In genomic region chr11:113510969-113511625, GRCm38 (mm10) we compare ENCODE assay signal across 15 mouse cellular contexts.
A peak's percentile ranks its signal among the peaks of the same experiment; 100 is the strongest.
DNase-seq lines count a peak whose midpoint lies in the region; ATAC-seq and TF ChIP-seq lines count a peak whose summit lies in the region.
"Had no signal": no experiment of that assay in that cellular context is flagged by ENCODE, and none has a peak within 500 bp of the region (broad histone marks: within the 10 kb centered on the region; RNA-seq: fewer than 3 reads in every experiment).

No protein-coding gene starts in this region.

- DNase-seq in heart, postnatal 10 days: no peak
- no peak for DNase-seq in midbrain, embryonic 10.5 days (ENCODE audit: low spot score)
- no peak for DNase-seq in stomach, postnatal 0 days (ENCODE audit: low spot score)
- no peak for DNase-seq in c-Kit-positive CD71-positive TER-119-positive erythroid progenitor cells, embryonic 14.5 days (ENCODE audit: low spot score)
- DNase-seq: adrenal gland, adult 8-10 months; cerebellum, adult 11 months; heart, adult 18-20 months; left cerebral cortex, postnatal 4 days; lung, postnatal 36 days; right cerebral cortex, postnatal 25 days had no signal

- no peak for TF ChIP-seq EP300 in stomach, postnatal 0 days (optimal IDR thresholded peaks at IDR 0.05)

- WGBS in heart, embryonic 13.5 days: 52% methylated on average over 11 of the region's 11 CpGs
- 90% methylated on average over 11 of the region's 11 CpGs for WGBS in midbrain, embryonic 10.5 days
- WGBS in midbrain, embryonic 16.5 days: 87% methylated on average over 11 of the region's 11 CpGs
- 49% methylated on average over 11 of the region's 11 CpGs for WGBS in liver, embryonic 12.5 days (ENCODE audit: insufficient replicate concordance)
- WGBS in stomach, postnatal 0 days: 83% methylated on average over 11 of the region's 11 CpGs

- peak overlapping the region; percentile 33; the same call in 1 of the 2 replicates for H3K9ac ChIP-seq in heart, embryonic 13.5 days
- no peak overlapping the region for H3K9ac ChIP-seq in midbrain, embryonic 16.5 days (ENCODE audit: low read depth, low read length)
- peak overlapping the region; percentile 37 for H3K9ac ChIP-seq in liver, embryonic 12.5 days
- no peak overlapping the region for H3K9ac ChIP-seq in stomach, postnatal 0 days (ENCODE audit: low read length)

- no peak overlapping the region for H3K27ac ChIP-seq in heart, embryonic 13.5 days (replicated peaks)
- peak overlapping the region; percentile 38; the same call in 1 of the 2 replicates for H3K27ac ChIP-seq in midbrain, embryonic 10.5 days (replicated peaks)
- H3K27ac ChIP-seq in midbrain, embryonic 16.5 days (ENCODE audit: low read length): no peak overlapping the region
- H3K27ac ChIP-seq in liver, embryonic 12.5 days: peak overlapping the region; percentile 62; the same call in 1 of the 2 replicates
- H3K27ac ChIP-seq in stomach, postnatal 0 days (replicated peaks): no peak overlapping the region

- H3K36me3 ChIP-seq in heart, embryonic 13.5 days: no peaks in the 10 kb centered on the region
- no peaks in the 10 kb centered on the region for H3K36me3 ChIP-seq in midbrain, embryonic 10.5 days
- no peaks in the 10 kb centered on the region for H3K36me3 ChIP-seq in midbrain, embryonic 16.5 days (ENCODE audit: control insufficient read depth, insufficient read depth, low read length)
- no peaks in the 10 kb centered on the region for H3K36me3 ChIP-seq in liver, embryonic 12.5 days
- H3K36me3 ChIP-seq in stomach, postnatal 0 days (ENCODE audit: control insufficient read depth, insufficient read depth, low read length): no peaks in the 10 kb centered on the region

- H3K4me2 ChIP-seq in heart, embryonic 13.5 days: peak overlapping the region; percentile 11; the same call in 1 of the 2 replicates
- H3K4me2 ChIP-seq in midbrain, embryonic 16.5 days (ENCODE audit: low read length): no peak overlapping the region
- peak overlapping the region; percentile 54 for H3K4me2 ChIP-seq in liver, embryonic 12.5 days
- no peak overlapping the region for H3K4me2 ChIP-seq in stomach, postnatal 0 days (replicated peaks; ENCODE audit: low read depth)

- no peak for TF ChIP-seq CTCF in stomach, postnatal 0 days (IDR thresholded peaks at IDR 0.05; ENCODE audit: low read depth)

- no peak overlapping the region for H3K4me3 ChIP-seq in heart, embryonic 13.5 days
- H3K4me3 ChIP-seq in midbrain, embryonic 10.5 days: no peak overlapping the region
- no peak overlapping the region for H3K4me3 ChIP-seq in midbrain, embryonic 16.5 days (ENCODE audit: low read depth, low read length)
- 0 out of 2 replicates have a peak overlapping the region, but pooled peaks have one; percentile 15 for H3K4me3 ChIP-seq in liver, embryonic 12.5 days
- no peak overlapping the region for H3K4me3 ChIP-seq in stomach, postnatal 0 days (ENCODE audit: low read depth, low read length)

- peaks cover 36% of the 10 kb centered on the region for H3K4me1 ChIP-seq in heart, embryonic 13.5 days
- peaks cover 14% of the 10 kb centered on the region; the same call in 1 of the 2 replicates for H3K4me1 ChIP-seq in midbrain, embryonic 10.5 days
- peaks cover 3% of the 10 kb centered on the region; the same call in 1 of the 2 replicates for H3K4me1 ChIP-seq in midbrain, embryonic 16.5 days (ENCODE audit: control insufficient read depth, insufficient read depth, low read length)
- peaks cover 33% of the 10 kb centered on the region for H3K4me1 ChIP-seq in liver, embryonic 12.5 days
- H3K4me1 ChIP-seq in stomach, postnatal 0 days (replicated peaks; ENCODE audit: control insufficient read depth, insufficient read depth): no peaks in the 10 kb centered on the region

- H3K9me3 ChIP-seq in heart, embryonic 13.5 days: no peaks in the 10 kb centered on the region
- H3K9me3 ChIP-seq in midbrain, embryonic 10.5 days (replicated peaks): no peaks in the 10 kb centered on the region
- H3K9me3 ChIP-seq in midbrain, embryonic 16.5 days (replicated peaks; ENCODE audit: control insufficient read depth, low read length, poor library complexity, severe bottlenecking): no peaks in the 10 kb centered on the region
- H3K9me3 ChIP-seq in liver, embryonic 12.5 days (replicated peaks): no peaks in the 10 kb centered on the region
- H3K9me3 ChIP-seq in stomach, postnatal 0 days (ENCODE audit: control insufficient read depth, low read length): no peaks in the 10 kb centered on the region

- peak; percentile 10; the same call in 1 of the 2 replicates for ATAC-seq in heart, embryonic 13.5 days (ENCODE audit: extremely low read depth, insufficient number of reproducible peaks, low FRiP score, low TSS enrichment)
- ATAC-seq in midbrain, embryonic 16.5 days: no peak
- ATAC-seq in liver, embryonic 12.5 days: peak; percentile 75
- peak; percentile 34; the same call in 1 of the 2 replicates for ATAC-seq in stomach, postnatal 0 days (ENCODE audit: low FRiP score, low TSS enrichment)
- ATAC-seq: Patski had no signal

- intact Hi-C loops in heart, postnatal 10 days (cut with DNase I): no loop called here

- H3K27me3 ChIP-seq in heart, embryonic 13.5 days (replicated peaks): no peaks in the 10 kb centered on the region
- no peaks in the 10 kb centered on the region for H3K27me3 ChIP-seq in midbrain, embryonic 10.5 days (ENCODE audit: low read depth, poor library complexity, severe bottlenecking)
- H3K27me3 ChIP-seq in midbrain, embryonic 16.5 days (ENCODE audit: control insufficient read depth, insufficient read depth, low read depth, low read length): no peaks in the 10 kb centered on the region
- H3K27me3 ChIP-seq in liver, embryonic 12.5 days (replicated peaks): no peaks in the 10 kb centered on the region
- no peaks in the 10 kb centered on the region for H3K27me3 ChIP-seq in stomach, postnatal 0 days (ENCODE audit: control insufficient read depth, insufficient read depth, low read length)
- H3K27me3 ChIP-seq: CH12.LX, Patski had no signal

Comparison
In these comparisons a context has a peak if more than half of its experiments do, and no peak if none do; other contexts are left out.
1. H3K27ac ChIP-seq: peak in midbrain, embryonic 10.5 days (single experiment) and liver, embryonic 12.5 days (single experiment); none in heart, embryonic 13.5 days (single experiment), midbrain, embryonic 16.5 days (single experiment) and stomach, postnatal 0 days (single experiment).
2. H3K4me2 ChIP-seq: peak in heart, embryonic 13.5 days (single experiment) and liver, embryonic 12.5 days (single experiment); none in midbrain, embryonic 16.5 days (single experiment) and stomach, postnatal 0 days (single experiment).
3. H3K9ac ChIP-seq: peak in heart, embryonic 13.5 days (single experiment) and liver, embryonic 12.5 days (single experiment); none in midbrain, embryonic 16.5 days (single experiment) and stomach, postnatal 0 days (single experiment).